Mouse (Mus musculus) lung, embryonic 15.5 days (tissue): ENCODE measurements around the gene Ear1. TPM values are rescaled to one million over a fixed set of nuclear protein-coding genes. Genes with fewer than 3 reads are reported as not detected.
"Not testable (repeated sequence)": the region's sequence is repeated elsewhere in the genome, so short reads cannot be mapped to it uniquely, and the experiment has no call there.

Source experiments
- ATAC-seq: fragments of 200-750 bp; cut with Nextera tagmentation; 2 replicates; pipeline ENCODE4 v1.8.0; 2017; ENCODE audit warnings: moderate number of reproducible peaks, borderline replicate concordance; ENCODE audit not compliant: low FRiP score, low TSS enrichment; ENCODE audit errors: extremely low read depth
- H3K27ac ChIP-seq: fragments of 300-500 bp; sonication (generic); 2 replicates; pipeline ENCODE4 v1.5.1; 2015; ENCODE audit warnings: moderate library complexity, mild to moderate bottlenecking, inconsistent platforms
- H3K27me3 ChIP-seq: fragments of 300-500 bp; sonication (generic); 2 replicates; pipeline ENCODE4 v1.6.1; 2015; ENCODE audit warnings: inconsistent platforms
- H3K36me3 ChIP-seq: fragments of 300-500 bp; sonication (generic); 2 replicates; pipeline ENCODE4 v1.6.1; 2015; ENCODE audit warnings: inconsistent platforms
- H3K4me1 ChIP-seq: fragments of 300-500 bp; sonication (generic); 2 replicates; pipeline ENCODE4 v1.6.1; 2015; ENCODE audit warnings: inconsistent platforms
- H3K4me2 ChIP-seq: fragments of 300-500 bp; sonication (generic); 2 replicates; pipeline ENCODE4 v1.6.1; 2015; ENCODE audit warnings: inconsistent platforms, mild to moderate bottlenecking, moderate library complexity
- H3K4me3 ChIP-seq: fragments of 300-500 bp; sonication (generic); 2 replicates; pipeline ENCODE4 v1.5.1; 2015; ENCODE audit warnings: mild to moderate bottlenecking, inconsistent platforms
- H3K9ac ChIP-seq: fragments of 300-500 bp; sonication (generic); 2 replicates; pipeline ENCODE4 v1.6.1; 2015; ENCODE audit warnings: inconsistent platforms
- H3K9me3 ChIP-seq: fragments of 300-500 bp; sonication (generic); 2 replicates; pipeline ENCODE4 v1.6.1; 2016; ENCODE audit warnings: inconsistent platforms
- WGBS: fragments of 180-500 bp; shearing (Covaris S2); methylation state at CpG from one replicate; pipeline ENCODE4 v1.1.7; 2015; 5-methylcytosine and 5-hydroxymethylcytosine counted together
- polyA plus RNA-seq: library from polyadenylated mRNA; unstranded; fragments of >200 nt; fragmentation: Nextera tagmentation; extraction: Ambion mirVana; gene quantifications from 2 replicates; pipeline ENCODE4 v1.2.1, GENCODE M21; 2015

The Ear1 gene
- polyA plus RNA-seq, 1 experiment from 2014 or later, result not detected

GRCm38 (mm10) chr14:43793811-43794210, 81.5 kb downstream of the Ear1 start:
- not testable (repeated sequence) for H3K27me3 ChIP-seq, H3K4me3 ChIP-seq, H3K9me3 ChIP-seq, H3K27ac ChIP-seq, H3K4me1 ChIP-seq, H3K36me3 ChIP-seq, ATAC-seq, H3K4me2 ChIP-seq, H3K9ac ChIP-seq
- 27% methylated on average over 5 of the region's 5 CpGs for WGBS

GRCm38 (mm10) chr14:43784645-43785044, 90.7 kb downstream of the Ear1 start, which contains the start of gene Gm8180:
TSS of gene Gm8180 (minus strand) at chr14:43784745.
- H3K4me3 ChIP-seq, H3K4me2 ChIP-seq, H3K9ac ChIP-seq, H3K36me3 ChIP-seq, ATAC-seq, H3K27ac ChIP-seq, H3K9me3 ChIP-seq, H3K4me1 ChIP-seq, H3K27me3 ChIP-seq: not testable (repeated sequence)
- 83% methylated on average over 3 of the region's 3 CpGs for WGBS

Other genes with a start within 250 kb of the Ear1 start
- not detected in 2 replicates for gene Gm8165, start 198.3 kb downstream of the Ear1 start, polyA plus RNA-seq
- 0.57 and 1.1 TPM in 2 replicates for gene Gm7324, start 177.7 kb downstream of the Ear1 start, polyA plus RNA-seq
- gene Gm16506, start 148.0 kb downstream of the Ear1 start, polyA plus RNA-seq, result not detected in 2 replicates
- not detected in 2 replicates for gene Gm6526, start 127.7 kb downstream of the Ear1 start, polyA plus RNA-seq
- not detected in 2 replicates for gene Gm8180, start 90.8 kb downstream of the Ear1 start, polyA plus RNA-seq
- not detected in 2 replicates for gene Ear10, start 48.0 kb upstream of the Ear1 start, polyA plus RNA-seq
- gene Gm8113, start 49.9 kb upstream of the Ear1 start, polyA plus RNA-seq, result 32.5 and 33.4 TPM in 2 replicates
- not detected in 2 replicates for gene Ang5, start 81.6 kb upstream of the Ear1 start, polyA plus RNA-seq
- gene Ang6, start 126.8 kb upstream of the Ear1 start, polyA plus RNA-seq, result not detected in 2 replicates
- 3.7 and 4.3 TPM in 2 replicates for gene Ear2, start 227.1 kb upstream of the Ear1 start, polyA plus RNA-seq
- gene Gm3327, start 248.3 kb upstream of the Ear1 start, polyA plus RNA-seq, result not detected in 2 replicates